Mouse (Mus musculus): ENCODE measurements around the gene Slc6a17. TPM values are rescaled to one million over a fixed set of nuclear protein-coding genes. Genes with fewer than 3 reads are reported as not detected.

The Slc6a17 gene
- polyA plus RNA-seq, 1 experiment: 3.2 TPM

- TF ChIP-seq CTCF (IDR thresholded peaks at IDR 0.05; ENCODE audit: control insufficient read depth, insufficient read depth, insufficient read length) (no peak), USF1 (IDR thresholded peaks at IDR 0.05; ENCODE audit: low read depth) (no peak), CEBPB (IDR thresholded peaks at IDR 0.05; ENCODE audit: low read depth) (no peak), MYOG (IDR thresholded peaks at IDR 0.05; ENCODE audit: control insufficient read depth, extremely low read depth, insufficient read length) (no peak), MYOD1 (IDR thresholded peaks at IDR 0.05; ENCODE audit: control insufficient read depth, insufficient read length, low read depth) (peak; percentile 64), MAX (IDR thresholded peaks at IDR 0.05) (no peak), FOSL1 (IDR thresholded peaks at IDR 0.05; ENCODE audit: insufficient read depth, low read length, poor library complexity, severe bottlenecking) (no peak)
- Histone ChIP-seq H3K79me3 (ENCODE audit: low read depth) (no peaks in the 10 kb centered on the region), H3K36me3 (ENCODE audit: control insufficient read depth, insufficient read depth) (no peaks in the 10 kb centered on the region), H3K79me2 (ENCODE audit: control insufficient read depth, insufficient read depth) (no peaks in the 10 kb centered on the region), H3K27me3 (ENCODE audit: control insufficient read depth, insufficient read depth, insufficient read length) (peaks cover 71% of the 10 kb centered on the region), H3ac (ENCODE audit: control insufficient read depth, insufficient read length, low read depth) (no peak overlapping the region), H3K4me3 (ENCODE audit: insufficient read depth, poor library complexity, severe bottlenecking) (no peak overlapping the region)
Measured at GRCm38 (mm10) chr3:107446822-107447221, 71.0 kb downstream of the Slc6a17 start.

GRCm38 (mm10) chr3:107443866-107444265, 74.0 kb downstream of the Slc6a17 start:
- H3K4me3 ChIP-seq (ENCODE audit: insufficient read depth, poor library complexity, severe bottlenecking): no peak overlapping the region
- no peaks in the 10 kb centered on the region for H3K79me3 ChIP-seq (ENCODE audit: low read depth)
- no peak overlapping the region for H3ac ChIP-seq (ENCODE audit: control insufficient read depth, insufficient read length, low read depth)
- peaks cover 77% of the 10 kb centered on the region for H3K27me3 ChIP-seq (ENCODE audit: control insufficient read depth, insufficient read depth, insufficient read length)
- no peak for TF ChIP-seq CTCF (IDR thresholded peaks at IDR 0.05; ENCODE audit: control insufficient read depth, insufficient read depth, insufficient read length)
- TF ChIP-seq CEBPB (IDR thresholded peaks at IDR 0.05; ENCODE audit: low read depth): no peak
- TF ChIP-seq USF1 (IDR thresholded peaks at IDR 0.05; ENCODE audit: low read depth): no peak
- no peak for TF ChIP-seq MAX (IDR thresholded peaks at IDR 0.05)
- TF ChIP-seq MYOD1 (IDR thresholded peaks at IDR 0.05; ENCODE audit: control insufficient read depth, insufficient read length, low read depth): no peak
- TF ChIP-seq FOSL1 (IDR thresholded peaks at IDR 0.05; ENCODE audit: insufficient read depth, low read length, poor library complexity, severe bottlenecking): no peak
- no peak for TF ChIP-seq MYOG (IDR thresholded peaks at IDR 0.05; ENCODE audit: control insufficient read depth, extremely low read depth, insufficient read length)
- no peaks in the 10 kb centered on the region for H3K36me3 ChIP-seq (ENCODE audit: control insufficient read depth, insufficient read depth)
- H3K79me2 ChIP-seq (ENCODE audit: control insufficient read depth, insufficient read depth): no peaks in the 10 kb centered on the region

GRCm38 (mm10) chr3:107442191-107442590, 75.6 kb downstream of the Slc6a17 start:
- Histone ChIP-seq H3K36me3 (ENCODE audit: control insufficient read depth, insufficient read depth) (no peaks in the 10 kb centered on the region), H3K27me3 (ENCODE audit: control insufficient read depth, insufficient read depth, insufficient read length) (peaks cover 88% of the 10 kb centered on the region), H3K4me3 (ENCODE audit: insufficient read depth, poor library complexity, severe bottlenecking) (no peak overlapping the region), H3K79me2 (ENCODE audit: control insufficient read depth, insufficient read depth) (no peaks in the 10 kb centered on the region), H3ac (ENCODE audit: control insufficient read depth, insufficient read length, low read depth) (no peak overlapping the region), H3K79me3 (ENCODE audit: low read depth) (no peaks in the 10 kb centered on the region)
- no peak for TF ChIP-seq USF1 (IDR thresholded peaks at IDR 0.05; ENCODE audit: low read depth)
- TF ChIP-seq MYOG (IDR thresholded peaks at IDR 0.05; ENCODE audit: control insufficient read depth, extremely low read depth, insufficient read length): no peak
- TF ChIP-seq FOSL1 (IDR thresholded peaks at IDR 0.05; ENCODE audit: insufficient read depth, low read length, poor library complexity, severe bottlenecking): no peak
- TF ChIP-seq CEBPB (IDR thresholded peaks at IDR 0.05; ENCODE audit: low read depth): no peak
- no peak for TF ChIP-seq MYOD1 (IDR thresholded peaks at IDR 0.05; ENCODE audit: control insufficient read depth, insufficient read length, low read depth)
- TF ChIP-seq CTCF (IDR thresholded peaks at IDR 0.05; ENCODE audit: control insufficient read depth, insufficient read depth, insufficient read length): no peak
- TF ChIP-seq MAX (IDR thresholded peaks at IDR 0.05): no peak

GRCm38 (mm10) chr3:107441306-107441705, 76.5 kb downstream of the Slc6a17 start:
- no peaks in the 10 kb centered on the region for H3K36me3 ChIP-seq (ENCODE audit: control insufficient read depth, insufficient read depth)
- no peak for TF ChIP-seq USF1 (IDR thresholded peaks at IDR 0.05; ENCODE audit: low read depth)
- no peak for TF ChIP-seq MYOG (IDR thresholded peaks at IDR 0.05; ENCODE audit: control insufficient read depth, extremely low read depth, insufficient read length)
- TF ChIP-seq FOSL1 (IDR thresholded peaks at IDR 0.05; ENCODE audit: insufficient read depth, low read length, poor library complexity, severe bottlenecking): no peak
- no peak for TF ChIP-seq CTCF (IDR thresholded peaks at IDR 0.05; ENCODE audit: control insufficient read depth, insufficient read depth, insufficient read length)
- no peak for TF ChIP-seq MAX (IDR thresholded peaks at IDR 0.05)
- TF ChIP-seq MYOD1 (IDR thresholded peaks at IDR 0.05; ENCODE audit: control insufficient read depth, insufficient read length, low read depth): no peak
- H3K27me3 ChIP-seq (ENCODE audit: control insufficient read depth, insufficient read depth, insufficient read length): peaks cover 87% of the 10 kb centered on the region
- no peaks in the 10 kb centered on the region for H3K79me2 ChIP-seq (ENCODE audit: control insufficient read depth, insufficient read depth)
- no peak overlapping the region for H3K4me3 ChIP-seq (ENCODE audit: insufficient read depth, poor library complexity, severe bottlenecking)
- H3ac ChIP-seq (ENCODE audit: control insufficient read depth, insufficient read length, low read depth): no peak overlapping the region
- H3K79me3 ChIP-seq (ENCODE audit: low read depth): no peaks in the 10 kb centered on the region

GRCm38 (mm10) chr3:107439280-107439679, 78.5 kb downstream of the Slc6a17 start:
- peaks cover 77% of the 10 kb centered on the region for H3K27me3 ChIP-seq (ENCODE audit: control insufficient read depth, insufficient read depth, insufficient read length)
- no peak overlapping the region for H3K4me3 ChIP-seq (ENCODE audit: insufficient read depth, poor library complexity, severe bottlenecking)
- no peaks in the 10 kb centered on the region for H3K79me2 ChIP-seq (ENCODE audit: control insufficient read depth, insufficient read depth)
- no peaks in the 10 kb centered on the region for H3K36me3 ChIP-seq (ENCODE audit: control insufficient read depth, insufficient read depth)
- no peaks in the 10 kb centered on the region for H3K79me3 ChIP-seq (ENCODE audit: low read depth)
- no peak overlapping the region for H3ac ChIP-seq (ENCODE audit: control insufficient read depth, insufficient read length, low read depth)
- TF ChIP-seq MYOG (IDR thresholded peaks at IDR 0.05; ENCODE audit: control insufficient read depth, extremely low read depth, insufficient read length) (no peak), FOSL1 (IDR thresholded peaks at IDR 0.05; ENCODE audit: insufficient read depth, low read length, poor library complexity, severe bottlenecking) (no peak), MYOD1 (IDR thresholded peaks at IDR 0.05; ENCODE audit: control insufficient read depth, insufficient read length, low read depth) (no peak), CEBPB (IDR thresholded peaks at IDR 0.05; ENCODE audit: low read depth) (no peak), USF1 (IDR thresholded peaks at IDR 0.05; ENCODE audit: low read depth) (no peak), CTCF (IDR thresholded peaks at IDR 0.05; ENCODE audit: control insufficient read depth, insufficient read depth, insufficient read length) (no peak), MAX (IDR thresholded peaks at IDR 0.05) (no peak)

GRCm38 (mm10) chr3:107437666-107438065, 80.2 kb downstream of the Slc6a17 start:
- H3ac ChIP-seq (ENCODE audit: control insufficient read depth, insufficient read length, low read depth): no peak overlapping the region

More at GRCm38 (mm10) chr3:107437666-107438065, 80.2 kb downstream of the Slc6a17 start:
- TF ChIP-seq FOSL1 (IDR thresholded peaks at IDR 0.05; ENCODE audit: insufficient read depth, low read length, poor library complexity, severe bottlenecking) (no peak), MAX (IDR thresholded peaks at IDR 0.05) (no peak), USF1 (IDR thresholded peaks at IDR 0.05; ENCODE audit: low read depth) (no peak), CTCF (IDR thresholded peaks at IDR 0.05; ENCODE audit: control insufficient read depth, insufficient read depth, insufficient read length) (no peak), CEBPB (IDR thresholded peaks at IDR 0.05; ENCODE audit: low read depth) (no peak), MYOD1 (IDR thresholded peaks at IDR 0.05; ENCODE audit: control insufficient read depth, insufficient read length, low read depth) (no peak), MYOG (IDR thresholded peaks at IDR 0.05; ENCODE audit: control insufficient read depth, extremely low read depth, insufficient read length) (no peak)
- H3K79me2 ChIP-seq (ENCODE audit: control insufficient read depth, insufficient read depth): no peaks in the 10 kb centered on the region
- H3K27me3 ChIP-seq (ENCODE audit: control insufficient read depth, insufficient read depth, insufficient read length): peaks cover 66% of the 10 kb centered on the region
- no peaks in the 10 kb centered on the region for H3K36me3 ChIP-seq (ENCODE audit: control insufficient read depth, insufficient read depth)
- no peak overlapping the region for H3K4me3 ChIP-seq (ENCODE audit: insufficient read depth, poor library complexity, severe bottlenecking)
- no peaks in the 10 kb centered on the region for H3K79me3 ChIP-seq (ENCODE audit: low read depth)

Measured in C2C12 (cell line).